Mouse (Mus musculus) neural tube, embryonic 13.5 days (tissue): ENCODE measurements around the gene Atr. TPM values are rescaled to one million over a fixed set of nuclear protein-coding genes. Genes with fewer than 3 reads are reported as not detected.

ENCODE experiments used
- ATAC-seq: fragments of 200-750 bp; cut with Nextera tagmentation; 2 replicates; pipeline ENCODE4 v1.8.0; 2017; ENCODE audit warnings: low read depth, mild to moderate bottlenecking, moderate TSS enrichment, moderate library complexity
- H3K27ac ChIP-seq: fragments of 300-500 bp; sonication (generic); replicated peaks from 2 replicates; pipeline ENCODE4 v1.5.1; 2015; ENCODE audit warnings: moderate library complexity, mild to moderate bottlenecking, inconsistent platforms
- H3K27me3 ChIP-seq: fragments of 300-500 bp; sonication (generic); 2 replicates; pipeline ENCODE4 v1.6.1; 2015; ENCODE audit warnings: mild to moderate bottlenecking, inconsistent platforms
- H3K36me3 ChIP-seq: fragments of 300-500 bp; sonication (generic); 2 replicates; pipeline ENCODE4 v1.6.1; 2015; ENCODE audit warnings: mild to moderate bottlenecking, inconsistent platforms
- H3K4me1 ChIP-seq: fragments of 300-500 bp; sonication (generic); replicated peaks from 2 replicates; pipeline ENCODE4 v1.6.1; 2015; ENCODE audit warnings: inconsistent platforms
- H3K4me2 ChIP-seq: fragments of 300-500 bp; sonication (generic); 2 replicates; pipeline ENCODE4 v1.6.1; 2015; ENCODE audit warnings: inconsistent platforms, mild to moderate bottlenecking, moderate library complexity
- H3K4me3 ChIP-seq: fragments of 300-500 bp; sonication (generic); 2 replicates; pipeline ENCODE4 v1.5.1; 2015; ENCODE audit warnings: mild to moderate bottlenecking, inconsistent platforms
- H3K9ac ChIP-seq: fragments of 300-500 bp; sonication (generic); 2 replicates; pipeline ENCODE4 v1.6.1; 2015; ENCODE audit warnings: moderate library complexity, mild to moderate bottlenecking, inconsistent platforms
- H3K9me3 ChIP-seq: fragments of 300-500 bp; sonication (generic); 2 replicates; pipeline ENCODE4 v1.6.1; 2016; ENCODE audit warnings: inconsistent platforms
- WGBS: fragments of 180-500 bp; shearing (Covaris S2); methylation state at CpG from one replicate; pipeline ENCODE4 v1.1.7; 2015; 5-methylcytosine and 5-hydroxymethylcytosine counted together
- polyA plus RNA-seq: library from polyadenylated mRNA; unstranded; fragments of >200 nt; fragmentation: Nextera tagmentation; extraction: Ambion mirVana; gene quantifications from 2 replicates; pipeline ENCODE4 v1.2.1, GENCODE M21; 2015

Atr gene
- polyA plus RNA-seq, 1 experiment from 2014 or later = 13.2 TPM

- WGBS = 2% methylated on average over 46 of the region's 46 CpGs
- Histone ChIP-seq H3K4me1 (peaks cover 4% of the 10 kb centered on the region), H3K4me2 (peak within 1 kb of the TSS; percentile 78), H3K36me3 (no peaks in the 10 kb centered on the region), H3K27ac (no peak within 1 kb of the TSS), H3K27me3 (peaks cover 23% of the 10 kb centered on the region), H3K9ac (peak within 1 kb of the TSS; percentile 72), H3K9me3 (no peaks in the 10 kb centered on the region), H3K4me3 (peak within 1 kb of the TSS; percentile 67)
- peak; percentile 91 for ATAC-seq
Measured at GRCm38 (mm10) chr9:95844825-95845460, 12.5 kb upstream of the Atr start, which contains the start of gene Pls1. Pls1 (minus strand) TSS chr9:95845311.

DNA sequence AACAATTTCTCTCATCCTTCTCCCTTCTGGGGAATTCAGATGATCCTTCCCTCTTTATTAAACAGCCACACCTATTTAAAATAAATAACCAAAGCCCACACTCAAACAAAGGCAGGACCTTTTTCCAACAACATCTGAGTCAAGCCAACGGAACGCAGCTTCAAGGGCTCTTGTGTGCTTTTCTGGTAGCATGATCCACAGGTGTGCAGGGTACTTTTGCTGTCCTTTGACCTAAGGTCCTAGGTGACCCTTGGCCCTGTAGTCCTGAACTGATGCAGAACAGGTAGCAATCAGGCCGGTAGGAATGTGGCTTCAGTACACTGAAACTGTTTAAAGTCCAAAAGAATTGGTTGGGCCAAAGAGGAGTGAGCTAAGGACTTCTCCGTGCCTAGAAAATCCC lies 11.7 kb upstream of the Atr start:
- Histone ChIP-seq H3K4me3 (no peak overlapping the region), H3K36me3 (no peaks in the 10 kb centered on the region), H3K4me1 (peaks cover 4% of the 10 kb centered on the region), H3K27ac (no peak overlapping the region), H3K9ac (no peak overlapping the region), H3K27me3 (peaks cover 23% of the 10 kb centered on the region), H3K4me2 (peak overlapping the region; percentile 78), H3K9me3 (no peaks in the 10 kb centered on the region)
- WGBS = 76% methylated on average over 4 of the region's 4 CpGs
- ATAC-seq = no peak

- Histone ChIP-seq H3K4me2 (no peak overlapping the region), H3K4me1 (no peaks in the 10 kb centered on the region), H3K27ac (no peak overlapping the region), H3K36me3 (no peaks in the 10 kb centered on the region), H3K9me3 (no peaks in the 10 kb centered on the region), H3K9ac (no peak overlapping the region; the same call in 1 of the 2 replicates), H3K27me3 (no peaks in the 10 kb centered on the region), H3K4me3 (no peak overlapping the region)
- 67% methylated on average over 11 of the region's 11 CpGs for WGBS
- ATAC-seq = no peak
Measured at GRCm38 (mm10) chr9:95851671-95852070, 5.7 kb upstream of the Atr start.

- 0 out of 2 replicates have a peak, but pooled peaks cover 4% of the 10 kb centered on the region for H3K4me1 ChIP-seq
- H3K9me3 ChIP-seq = no peaks in the 10 kb centered on the region
- H3K27me3 ChIP-seq = no peaks in the 10 kb centered on the region
- no peak overlapping the region for H3K27ac ChIP-seq
- no peak for ATAC-seq
- no peak overlapping the region for H3K9ac ChIP-seq
- no peaks in the 10 kb centered on the region for H3K36me3 ChIP-seq
- H3K4me3 ChIP-seq = no peak overlapping the region
- no peak overlapping the region for H3K4me2 ChIP-seq
- 24% methylated on average over 4 of the region's 4 CpGs for WGBS
Measured at GRCm38 (mm10) chr9:95852896-95853295, 4.5 kb upstream of the Atr start.

- no peaks in the 10 kb centered on the region for H3K36me3 ChIP-seq
- H3K9ac ChIP-seq = no peak overlapping the region
- H3K4me2 ChIP-seq = no peak overlapping the region
- ATAC-seq = no peak
- 45% methylated on average over 2 of the region's 2 CpGs for WGBS
- no peak overlapping the region for H3K4me3 ChIP-seq
- H3K27me3 ChIP-seq = no peaks in the 10 kb centered on the region
- peaks cover 8% of the 10 kb centered on the region; the same call in 1 of the 2 replicates for H3K4me1 ChIP-seq
- H3K9me3 ChIP-seq = no peaks in the 10 kb centered on the region
- no peak overlapping the region for H3K27ac ChIP-seq
Measured at GRCm38 (mm10) chr9:95854891-95855290, 2.5 kb upstream of the Atr start.

- Histone ChIP-seq H3K4me2 (no peak overlapping the region), H3K4me3 (no peak overlapping the region), H3K36me3 (no peaks in the 10 kb centered on the region), H3K27me3 (no peaks in the 10 kb centered on the region), H3K9me3 (no peaks in the 10 kb centered on the region), H3K4me1 (peaks cover 8% of the 10 kb centered on the region; the same call in 1 of the 2 replicates), H3K27ac (no peak overlapping the region), H3K9ac (no peak overlapping the region)
- WGBS = 93% methylated on average over 4 of the region's 4 CpGs
- no peak for ATAC-seq
Measured at GRCm38 (mm10) chr9:95856004-95856403, 1.4 kb upstream of the Atr start.

DNA sequence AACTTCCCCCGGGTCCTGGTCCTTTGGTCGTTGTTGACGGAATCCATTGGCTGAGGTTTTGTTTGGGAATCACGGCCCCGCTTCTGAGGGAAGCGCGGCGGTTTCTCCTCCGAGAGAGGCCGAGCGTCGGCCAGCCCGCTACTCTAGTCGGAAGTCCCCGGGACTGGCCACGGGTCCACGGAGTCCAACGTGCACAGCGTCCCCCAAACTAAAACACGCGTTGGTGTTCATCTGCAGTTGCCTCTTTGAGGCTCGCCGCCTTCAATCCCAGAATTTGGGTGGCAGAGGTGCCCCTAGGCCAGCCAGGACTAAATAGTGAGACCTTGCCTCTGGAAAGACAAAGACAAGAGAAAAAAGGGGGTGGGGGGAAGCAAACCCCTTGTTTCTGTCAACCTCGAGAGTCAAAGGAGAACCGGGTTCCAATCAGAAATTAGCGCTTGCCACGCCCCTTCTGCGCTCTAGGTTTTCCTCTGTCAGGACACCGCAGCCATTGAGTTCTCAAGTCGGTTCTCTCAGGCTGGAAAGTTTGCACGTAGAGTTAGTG lies 702 bp downstream of the Atr start:
- ATAC-seq = peak; percentile 59
- Histone ChIP-seq H3K4me3 (peak overlapping the region; percentile 87), H3K36me3 (0 out of 2 replicates have a peak, but pooled peaks cover 10% of the 10 kb centered on the region), H3K27me3 (no peaks in the 10 kb centered on the region), H3K4me2 (peak overlapping the region; percentile 71), H3K27ac (peak overlapping the region; percentile 72), H3K9ac (peak overlapping the region; percentile 80), H3K4me1 (peaks cover 8% of the 10 kb centered on the region; the same call in 1 of the 2 replicates), H3K9me3 (no peaks in the 10 kb centered on the region)
- WGBS = under 1% methylated on average over 31 of the region's 31 CpGs

DNA sequence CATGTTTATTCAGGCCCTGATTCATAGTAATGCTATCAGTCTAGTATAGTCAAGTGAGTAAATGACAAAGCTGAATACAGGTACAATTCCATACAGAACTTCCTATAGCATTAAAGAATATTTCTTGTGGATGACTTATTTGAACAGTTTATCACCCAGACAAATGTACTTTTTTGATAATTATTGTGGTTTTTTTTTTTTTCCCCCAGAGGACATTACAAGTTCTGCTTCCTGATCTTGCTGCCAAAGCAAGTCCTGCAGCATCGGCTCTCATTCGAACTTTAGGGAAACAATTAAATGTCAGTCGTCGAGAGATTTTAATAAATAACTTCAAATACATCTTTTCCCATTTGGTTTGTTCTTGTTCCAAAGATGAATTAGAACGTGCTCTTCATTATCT lies 20.8 kb downstream of the Atr start:
- Histone ChIP-seq H3K27me3 (no peaks in the 10 kb centered on the region), H3K4me3 (no peak overlapping the region), H3K36me3 (peaks cover 40% of the 10 kb centered on the region), H3K27ac (no peak overlapping the region), H3K4me2 (no peak overlapping the region), H3K9me3 (no peaks in the 10 kb centered on the region), H3K9ac (no peak overlapping the region), H3K4me1 (no peaks in the 10 kb centered on the region)
- WGBS = 96% methylated on average over 5 of the region's 5 CpGs
- no peak for ATAC-seq

GRCm38 (mm10) chr9:95882751-95883150 lies 25.4 kb downstream of the Atr start:
- no peak for ATAC-seq

GRCm38 (mm10) chr9:95897392-95897791 lies 40.0 kb downstream of the Atr start:
- WGBS = 87% methylated on average over 5 of the region's 5 CpGs
- Histone ChIP-seq H3K4me2 (no peak overlapping the region), H3K9ac (no peak overlapping the region), H3K36me3 (peaks cover 27% of the 10 kb centered on the region), H3K4me3 (no peak overlapping the region), H3K9me3 (no peaks in the 10 kb centered on the region), H3K27me3 (no peaks in the 10 kb centered on the region), H3K27ac (no peak overlapping the region), H3K4me1 (no peaks in the 10 kb centered on the region)
- ATAC-seq = no peak

More at GRCm38 (mm10) chr9:95882751-95883150, 25.4 kb downstream of the Atr start:
- no peaks in the 10 kb centered on the region for H3K9me3 ChIP-seq
- no peak overlapping the region for H3K4me3 ChIP-seq
- H3K9ac ChIP-seq = no peak overlapping the region
- H3K27me3 ChIP-seq = no peaks in the 10 kb centered on the region
- peaks cover 40% of the 10 kb centered on the region for H3K36me3 ChIP-seq
- H3K4me2 ChIP-seq = no peak overlapping the region
- no peaks in the 10 kb centered on the region for H3K4me1 ChIP-seq
- WGBS = 99% methylated on average over 2 of the region's 2 CpGs
- H3K27ac ChIP-seq = no peak overlapping the region

DNA sequence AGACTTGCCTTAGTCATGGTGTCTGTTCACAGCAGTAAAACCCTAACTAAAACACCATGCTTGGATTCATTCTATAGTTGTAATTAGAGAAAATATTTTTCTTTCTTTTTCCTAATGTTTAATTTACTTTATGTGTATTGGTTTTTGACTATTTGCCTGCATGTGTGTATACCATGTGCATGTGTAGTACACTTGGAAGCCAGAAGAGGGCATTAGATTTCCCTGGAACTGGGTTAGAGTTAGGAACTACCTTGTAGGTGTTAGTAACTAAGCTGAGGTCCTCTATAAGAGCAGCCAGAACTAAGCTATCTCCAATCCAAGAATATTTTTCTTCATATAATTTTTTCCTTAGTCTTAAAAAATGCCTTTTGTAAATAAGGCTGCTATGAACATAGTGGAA lies 75.5 kb downstream of the Atr start:
- H3K9ac ChIP-seq = no peak overlapping the region
- no peaks in the 10 kb centered on the region for H3K4me1 ChIP-seq
- H3K27me3 ChIP-seq = no peaks in the 10 kb centered on the region
- peaks cover 30% of the 10 kb centered on the region for H3K36me3 ChIP-seq
- no peak overlapping the region for H3K4me3 ChIP-seq
- no peak overlapping the region for H3K27ac ChIP-seq
- H3K9me3 ChIP-seq = no peaks in the 10 kb centered on the region
- no peak for ATAC-seq
- no peak overlapping the region for H3K4me2 ChIP-seq

GRCm38 (mm10) chr9:95953658-95954057 lies 96.3 kb downstream of the Atr start:
- ATAC-seq = no peak
- 78% methylated on average over 4 of the region's 4 CpGs for WGBS
- no peak overlapping the region for H3K9ac ChIP-seq
- peak overlapping the region; percentile 80 for H3K4me2 ChIP-seq
- H3K27me3 ChIP-seq = no peaks in the 10 kb centered on the region
- peaks cover 6% of the 10 kb centered on the region for H3K36me3 ChIP-seq
- H3K4me1 ChIP-seq = peaks cover 11% of the 10 kb centered on the region
- no peaks in the 10 kb centered on the region for H3K9me3 ChIP-seq
- no peak overlapping the region for H3K27ac ChIP-seq
- no peak overlapping the region for H3K4me3 ChIP-seq

DNA sequence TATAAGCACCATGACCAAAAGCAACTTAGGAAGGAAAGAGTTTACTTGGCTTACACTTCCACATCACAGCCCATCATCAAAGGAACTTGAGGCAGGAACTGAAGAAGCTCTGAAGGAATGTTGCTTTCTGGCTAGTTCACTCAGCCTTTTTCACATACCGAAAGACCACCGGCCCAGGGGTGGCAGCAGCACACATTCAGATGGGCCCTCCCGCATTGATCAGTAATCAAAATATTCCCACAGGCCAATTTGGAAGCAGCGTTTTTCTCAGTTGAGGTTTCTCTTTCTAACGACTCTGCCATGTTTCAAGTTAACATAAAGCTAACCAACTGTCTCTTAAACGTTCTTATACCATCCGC lies 96.8 kb downstream of the Atr start:
- Histone ChIP-seq H3K4me3 (peak overlapping the region; percentile 87), H3K9me3 (no peaks in the 10 kb centered on the region), H3K36me3 (peaks cover 5% of the 10 kb centered on the region; the same call in 1 of the 2 replicates), H3K9ac (peak overlapping the region; percentile 91), H3K4me1 (peaks cover 11% of the 10 kb centered on the region), H3K27ac (peak overlapping the region; percentile 89), H3K27me3 (no peaks in the 10 kb centered on the region), H3K4me2 (peak overlapping the region; percentile 80)
- 0% methylated on average over 7 of the region's 7 CpGs for WGBS
- ATAC-seq = peak; percentile 91
